Mouse (Mus musculus) lung, embryonic 16.5 days (tissue): ENCODE measurements around the gene Zfp277. TPM values are rescaled to one million over a fixed set of nuclear protein-coding genes. Genes with fewer than 3 reads are reported as not detected.

ENCODE experiments used
- ATAC-seq: fragments of 200-750 bp; cut with Nextera tagmentation; 2 replicates; pipeline ENCODE4 v1.8.0; 2017; ENCODE audit warnings: low read depth, mild to moderate bottlenecking, moderate library complexity
- H3K27ac ChIP-seq: fragments of 300-500 bp; sonication (generic); 2 replicates; pipeline ENCODE4 v1.5.1; 2014; ENCODE audit warnings: mild to moderate bottlenecking, control low read depth, low read length
- H3K27me3 ChIP-seq: fragments of 300-500 bp; sonication (generic); 2 replicates; pipeline ENCODE4 v1.6.1; 2014; ENCODE audit warnings: low read depth, low read length, mixed read lengths; ENCODE audit not compliant: control insufficient read depth, insufficient read depth
- H3K36me3 ChIP-seq: fragments of 300-500 bp; sonication (generic); 2 replicates; pipeline ENCODE4 v1.6.1; 2014; ENCODE audit warnings: low read length; ENCODE audit not compliant: control insufficient read depth, insufficient read depth
- H3K4me1 ChIP-seq: fragments of 300-500 bp; sonication (generic); replicated peaks from 2 replicates; pipeline ENCODE4 v1.6.1; 2014; ENCODE audit warnings: low read length, mixed read lengths; ENCODE audit not compliant: control insufficient read depth, insufficient read depth
- H3K4me2 ChIP-seq: fragments of 300-500 bp; sonication (generic); 2 replicates; pipeline ENCODE4 v1.6.1; 2014; ENCODE audit warnings: low read depth, low read length, control low read depth
- H3K4me3 ChIP-seq: fragments of 300-500 bp; sonication (generic); 2 replicates; pipeline ENCODE4 v1.5.1; 2014; ENCODE audit warnings: mild to moderate bottlenecking, low read length, control low read depth
- H3K9ac ChIP-seq: fragments of 300-500 bp; sonication (generic); 2 replicates; pipeline ENCODE4 v1.6.1; 2014; ENCODE audit warnings: low read length, control low read depth
- H3K9me3 ChIP-seq: fragments of 300-500 bp; sonication (generic); 2 replicates; pipeline ENCODE4 v1.6.1; 2016; ENCODE audit warnings: low read length; ENCODE audit not compliant: control insufficient read depth
- WGBS: fragments of 180-500 bp; shearing (Covaris S2); extraction: QIAGEN DNeasy Blood & Tissue Kit; methylation state at CpG from one replicate; pipeline ENCODE4 v1.1.7; 2014; 5-methylcytosine and 5-hydroxymethylcytosine counted together
- polyA plus RNA-seq: library from polyadenylated mRNA; unstranded; fragments of >200 nt; fragmentation: Nextera tagmentation; extraction: Ambion mirVana; gene quantifications from 2 replicates; pipeline ENCODE4 v1.2.1, GENCODE M21; 2015

Gene Zfp277
- polyA plus RNA-seq, 1 experiment from 2014 or later: 42.8 TPM

- no peaks in the 10 kb centered on the region for H3K36me3 ChIP-seq
- 76% methylated on average over 6 of the region's 6 CpGs for WGBS
Observed at GRCm38 (mm10) chr12:40383718-40384117, 62.0 kb downstream of the Zfp277 start.

GRCm38 (mm10) chr12:40382539-40382938 lies 63.2 kb downstream of the Zfp277 start:
- H3K4me1 ChIP-seq: 0 out of 2 replicates have a peak, but pooled peaks cover 2% of the 10 kb centered on the region
- WGBS: 82% methylated on average over 5 of the region's 5 CpGs
- H3K4me3 ChIP-seq: no peak overlapping the region
- no peaks in the 10 kb centered on the region for H3K9me3 ChIP-seq
- H3K27me3 ChIP-seq: no peaks in the 10 kb centered on the region
- no peak overlapping the region for H3K4me2 ChIP-seq
- H3K27ac ChIP-seq: no peak overlapping the region
- H3K9ac ChIP-seq: no peak overlapping the region
- ATAC-seq: no peak
- H3K36me3 ChIP-seq: no peaks in the 10 kb centered on the region

More at GRCm38 (mm10) chr12:40383718-40384117, 62.0 kb downstream of the Zfp277 start:
- Histone ChIP-seq H3K9me3 (no peaks in the 10 kb centered on the region), H3K27me3 (no peaks in the 10 kb centered on the region), H3K4me3 (no peak overlapping the region), H3K9ac (no peak overlapping the region), H3K4me2 (no peak overlapping the region), H3K27ac (no peak overlapping the region), H3K4me1 (0 out of 2 replicates have a peak, but pooled peaks cover 5% of the 10 kb centered on the region)
- no peak for ATAC-seq

- no peaks in the 10 kb centered on the region for H3K27me3 ChIP-seq
- no peaks in the 10 kb centered on the region for H3K36me3 ChIP-seq
- 85% methylated on average over 11 of the region's 11 CpGs for WGBS
- no peaks in the 10 kb centered on the region for H3K9me3 ChIP-seq
- H3K4me2 ChIP-seq: peak overlapping the region; percentile 43; the same call in 1 of the 2 replicates
- no peak overlapping the region for H3K4me3 ChIP-seq
- ATAC-seq: no peak
- no peak overlapping the region for H3K27ac ChIP-seq
- 0 out of 2 replicates have a peak, but pooled peaks cover 2% of the 10 kb centered on the region for H3K4me1 ChIP-seq
- H3K9ac ChIP-seq: no peak overlapping the region
Observed at GRCm38 (mm10) chr12:40381824-40382223, 63.9 kb downstream of the Zfp277 start.

- ATAC-seq: no peak
- no peaks in the 10 kb centered on the region for H3K9me3 ChIP-seq
- peak overlapping the region; percentile 43 for H3K4me2 ChIP-seq
- peak overlapping the region; percentile 28; the same call in 1 of the 2 replicates for H3K4me3 ChIP-seq
- no peaks in the 10 kb centered on the region for H3K27me3 ChIP-seq
- no peaks in the 10 kb centered on the region for H3K36me3 ChIP-seq
- WGBS: 71% methylated on average over 10 of the region's 10 CpGs
- no peak overlapping the region for H3K9ac ChIP-seq
- 0 out of 2 replicates have a peak, but pooled peaks cover 2% of the 10 kb centered on the region for H3K4me1 ChIP-seq
- no peak overlapping the region for H3K27ac ChIP-seq
Observed at GRCm38 (mm10) chr12:40381173-40381801, 64.4 kb downstream of the Zfp277 start.

GRCm38 (mm10) chr12:40379538-40379923 lies 66.2 kb downstream of the Zfp277 start:
- H3K4me2 ChIP-seq: no peak overlapping the region
- no peaks in the 10 kb centered on the region for H3K9me3 ChIP-seq
- ATAC-seq: no peak
- H3K27me3 ChIP-seq: no peaks in the 10 kb centered on the region
- no peak overlapping the region for H3K9ac ChIP-seq
- no peak overlapping the region for H3K27ac ChIP-seq
- H3K4me3 ChIP-seq: no peak overlapping the region
- 71% methylated on average over 4 of the region's 4 CpGs for WGBS
- no peaks in the 10 kb centered on the region for H3K36me3 ChIP-seq
- H3K4me1 ChIP-seq: 0 out of 2 replicates have a peak, but pooled peaks cover 2% of the 10 kb centered on the region

GRCm38 (mm10) chr12:40378621-40379537 lies 66.8 kb downstream of the Zfp277 start:
- no peak overlapping the region for H3K4me3 ChIP-seq
- H3K9me3 ChIP-seq: no peaks in the 10 kb centered on the region
- no peak overlapping the region for H3K9ac ChIP-seq
- H3K27me3 ChIP-seq: no peaks in the 10 kb centered on the region
- no peak overlapping the region for H3K27ac ChIP-seq
- 72% methylated on average over 17 of the region's 17 CpGs for WGBS
- no peaks in the 10 kb centered on the region for H3K36me3 ChIP-seq
- no peak overlapping the region for H3K4me2 ChIP-seq
- ATAC-seq: peak; percentile 76
- 0 out of 2 replicates have a peak, but pooled peaks cover 2% of the 10 kb centered on the region for H3K4me1 ChIP-seq

GRCm38 (mm10) chr12:40351879-40352278 lies 93.8 kb downstream of the Zfp277 start:
- no peaks in the 10 kb centered on the region for H3K4me1 ChIP-seq
- ATAC-seq: no peak

GRCm38 (mm10) chr12:40348251-40348650 lies 97.5 kb downstream of the Zfp277 start:
- H3K9ac ChIP-seq: no peak overlapping the region
- no peak for ATAC-seq
- no peak overlapping the region for H3K27ac ChIP-seq
- WGBS: 55% methylated on average over 4 of the region's 4 CpGs
- no peaks in the 10 kb centered on the region for H3K36me3 ChIP-seq
- no peaks in the 10 kb centered on the region for H3K9me3 ChIP-seq
- no peak overlapping the region for H3K4me3 ChIP-seq
- H3K27me3 ChIP-seq: no peaks in the 10 kb centered on the region
- H3K4me1 ChIP-seq: no peaks in the 10 kb centered on the region
- no peak overlapping the region for H3K4me2 ChIP-seq

More at GRCm38 (mm10) chr12:40351879-40352278, 93.8 kb downstream of the Zfp277 start:
- Histone ChIP-seq H3K4me2 (no peak overlapping the region), H3K27ac (no peak overlapping the region), H3K4me3 (no peak overlapping the region), H3K9me3 (no peaks in the 10 kb centered on the region), H3K36me3 (no peaks in the 10 kb centered on the region), H3K27me3 (no peaks in the 10 kb centered on the region), H3K9ac (no peak overlapping the region)
- WGBS: 79% methylated on average over 3 of the region's 3 CpGs

GRCm38 (mm10) chr12:40347060-40347698 lies 98.5 kb downstream of the Zfp277 start:
- 85% methylated on average over 10 of the region's 10 CpGs for WGBS
- H3K4me1 ChIP-seq: no peaks in the 10 kb centered on the region
- H3K4me2 ChIP-seq: no peak overlapping the region
- no peaks in the 10 kb centered on the region for H3K36me3 ChIP-seq
- no peak overlapping the region for H3K9ac ChIP-seq
- no peaks in the 10 kb centered on the region for H3K9me3 ChIP-seq
- no peaks in the 10 kb centered on the region for H3K27me3 ChIP-seq
- H3K27ac ChIP-seq: no peak overlapping the region
- H3K4me3 ChIP-seq: no peak overlapping the region
- ATAC-seq: no peak
